Mouse (Mus musculus): ENCODE data around the gene Prox1.

Gene Prox1

DNA sequence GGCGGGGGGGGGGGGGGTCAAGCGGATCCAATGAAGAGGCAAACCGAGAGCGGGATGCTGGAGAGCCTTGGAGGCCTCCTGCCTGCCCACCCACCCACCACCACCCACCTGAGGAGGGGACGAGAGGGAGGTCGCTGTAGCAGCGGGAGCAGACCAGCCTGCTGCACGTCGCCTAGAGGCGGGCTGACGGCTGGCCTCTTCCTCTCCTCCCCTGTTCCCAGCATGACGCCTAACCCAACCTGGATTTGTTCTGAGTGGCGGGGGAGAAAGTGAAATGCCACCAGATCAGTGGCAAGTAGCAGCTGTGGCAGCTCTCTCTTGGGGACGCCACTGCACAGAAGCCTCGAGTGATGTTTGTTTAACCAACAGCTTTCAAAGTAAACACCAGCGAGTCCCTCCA, 3.1 kb upstream of the Prox1 start:
- DNase-seq (ENCODE audit: low spot score in 2 of 2), result no peak

DNA sequence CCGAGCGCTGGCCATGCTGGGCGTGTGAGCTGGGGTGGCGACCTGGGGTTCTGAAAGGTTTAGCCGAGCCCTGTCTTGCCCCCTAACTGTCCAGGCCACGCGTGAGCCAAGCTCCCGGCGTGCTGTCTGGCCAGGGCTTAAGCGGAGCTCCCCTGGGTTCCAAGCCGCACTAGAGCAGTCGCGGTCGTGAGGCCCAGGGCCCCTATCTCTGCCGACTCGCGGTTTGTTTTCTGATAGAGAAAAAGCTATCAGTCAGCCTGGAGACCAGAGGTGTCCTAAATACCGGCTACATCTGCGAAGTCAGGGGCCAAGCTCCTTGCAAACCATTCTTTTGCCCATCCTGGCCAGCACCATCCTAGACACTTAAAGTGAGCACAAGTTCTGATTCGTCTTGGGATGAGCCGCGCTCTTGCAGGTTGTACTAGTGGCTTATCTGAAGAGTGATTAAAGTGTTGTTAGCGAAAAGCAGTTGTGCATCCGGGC, 2.5 kb upstream of the Prox1 start:
- DNase-seq (ENCODE audit: low spot score in 2 of 2), result no peak

DNA sequence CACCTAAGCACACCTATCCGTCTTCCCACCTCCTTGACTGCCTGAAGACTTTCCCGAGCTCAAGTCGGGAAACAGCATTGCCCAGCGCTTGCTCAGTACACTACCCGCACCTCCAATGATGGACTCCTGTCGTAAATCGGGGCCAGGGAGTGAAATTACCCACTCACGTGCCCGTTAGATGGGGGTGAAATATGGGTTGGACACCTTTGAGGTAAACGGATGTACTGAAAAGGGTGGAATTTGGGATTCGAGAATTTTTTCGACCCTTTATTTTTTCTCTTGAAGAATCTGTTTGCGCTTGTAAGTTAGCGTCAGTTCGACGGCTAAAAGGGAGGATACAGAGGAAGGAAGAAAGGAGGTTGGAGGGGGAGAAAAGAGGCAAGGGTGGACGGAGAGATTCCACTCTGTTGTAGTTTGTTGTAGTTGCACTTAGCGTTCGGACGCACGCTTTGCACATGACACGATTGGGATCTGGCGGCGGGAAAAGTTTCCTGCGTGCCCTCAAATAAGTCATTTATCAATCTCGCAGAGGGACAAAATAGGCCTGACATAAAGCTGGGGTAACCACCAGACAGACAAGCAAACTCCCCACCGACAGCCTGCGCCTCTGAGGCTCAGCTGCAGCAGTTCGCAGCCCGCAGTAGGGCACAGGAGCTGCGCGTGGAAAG, 1.9 kb upstream of the Prox1 start:
- no peak for DNase-seq (ENCODE audit: low spot score in 2 of 2)

DNA sequence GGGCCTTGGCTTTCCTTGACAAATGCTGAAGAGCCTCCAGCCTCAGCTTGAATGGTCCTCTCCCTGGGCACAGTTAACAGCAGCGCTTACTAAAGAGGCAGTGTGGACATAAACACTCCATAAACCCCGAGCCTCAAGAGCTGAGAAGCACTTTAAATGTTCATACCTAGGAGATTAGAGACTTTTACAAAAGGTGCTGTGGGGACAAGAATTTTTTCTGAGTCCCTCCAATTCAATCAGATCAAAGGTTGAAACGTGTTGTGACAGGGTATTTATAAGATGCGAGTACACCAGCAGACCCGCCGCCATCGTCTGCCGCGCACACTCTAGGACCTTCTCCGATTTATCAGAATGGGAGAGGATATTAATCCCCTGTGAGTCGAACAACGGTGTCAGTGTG, 1.2 kb upstream of the Prox1 start:
- DNase-seq (ENCODE audit: low spot score in 2 of 2), result no peak

DNA sequence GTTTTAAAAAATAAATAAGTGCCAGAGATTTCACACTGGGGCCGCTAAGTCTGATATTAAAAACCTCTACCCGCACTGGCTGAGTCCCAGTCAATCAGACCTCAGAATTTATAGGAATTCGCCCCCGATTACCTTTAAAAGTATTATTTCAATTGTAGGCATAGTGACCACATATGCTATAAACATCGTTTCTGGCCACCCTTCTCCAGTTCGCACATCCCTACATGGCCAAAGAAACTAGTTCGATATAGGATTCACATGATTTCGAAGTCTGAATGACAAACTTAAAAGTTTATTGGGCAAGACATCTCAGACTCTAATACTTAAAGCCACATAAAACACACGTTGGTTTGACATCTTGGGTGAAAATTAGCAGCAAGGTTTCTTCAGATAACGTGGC, 827 bp upstream of the Prox1 start:
- DNase-seq (ENCODE audit: low spot score in 2 of 2), result no peak

DNA sequence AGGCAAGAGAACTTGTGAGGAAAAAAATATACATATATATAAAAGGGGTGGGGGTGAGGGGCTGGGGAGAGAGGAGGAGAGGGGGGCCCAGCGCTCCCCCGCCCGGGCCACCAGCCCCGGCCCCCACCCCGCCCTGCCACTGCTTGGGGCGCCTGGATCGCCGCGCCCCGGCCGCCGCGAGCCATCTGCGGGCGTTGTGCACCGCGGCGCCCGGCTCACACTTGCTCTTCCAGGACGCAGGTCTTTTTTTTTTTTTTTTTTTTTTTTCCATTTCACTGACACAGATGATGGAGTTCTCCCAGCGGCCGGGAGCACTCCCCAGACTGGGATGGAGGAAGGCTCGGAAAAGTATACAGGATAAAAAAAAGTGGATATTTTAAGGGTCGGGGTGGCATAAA, 304 bp upstream of the Prox1 start:
- no peak for DNase-seq (ENCODE audit: low spot score in 2 of 2)

DNA sequence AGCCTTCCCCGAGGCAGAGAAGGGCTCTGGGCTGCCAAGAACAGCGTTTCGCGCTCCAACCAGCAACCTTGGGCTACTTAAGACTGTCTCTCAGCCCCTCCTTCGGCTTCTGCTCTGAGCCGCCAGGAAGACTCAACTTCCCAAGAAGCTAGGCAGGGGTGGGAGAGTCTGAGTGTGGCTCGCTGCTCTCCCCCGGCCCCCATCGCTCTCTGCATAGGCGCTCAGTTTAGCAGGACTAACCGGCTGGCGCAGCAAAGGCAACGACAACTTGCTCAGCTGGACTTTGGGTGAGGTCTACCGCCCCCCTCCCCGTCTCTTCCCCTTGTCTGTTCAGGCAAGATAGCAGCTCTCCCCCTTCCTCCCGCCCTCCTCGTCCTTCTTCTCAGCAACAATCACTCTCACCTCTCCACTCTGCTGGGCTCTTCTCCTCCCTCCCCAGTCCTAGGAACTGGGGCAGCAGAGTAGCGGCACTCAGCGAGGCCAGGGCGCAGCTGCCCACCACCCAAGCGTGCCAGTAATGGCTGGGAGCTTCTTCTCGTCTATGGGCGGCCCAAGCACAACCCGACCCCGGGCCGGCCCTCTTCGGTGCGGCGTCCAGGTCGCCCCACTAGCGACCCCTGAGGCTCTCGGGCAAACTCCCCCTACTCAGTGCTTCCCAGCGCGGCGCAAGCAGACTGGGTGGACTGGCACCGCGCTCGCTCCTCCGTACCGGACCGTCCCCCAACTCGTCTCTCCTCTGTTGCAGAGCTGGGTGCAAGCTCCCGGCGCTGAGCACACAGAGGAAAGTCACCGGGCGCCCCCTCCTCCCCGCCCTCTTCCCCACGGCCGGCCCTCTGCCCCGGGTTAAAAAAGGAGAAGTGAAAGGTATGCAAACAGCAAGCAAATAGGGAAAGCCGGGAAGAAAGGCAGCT, 1.5 kb downstream of the Prox1 start:
- DNase-seq (ENCODE audit: low spot score in 2 of 2), result no peak

DNA sequence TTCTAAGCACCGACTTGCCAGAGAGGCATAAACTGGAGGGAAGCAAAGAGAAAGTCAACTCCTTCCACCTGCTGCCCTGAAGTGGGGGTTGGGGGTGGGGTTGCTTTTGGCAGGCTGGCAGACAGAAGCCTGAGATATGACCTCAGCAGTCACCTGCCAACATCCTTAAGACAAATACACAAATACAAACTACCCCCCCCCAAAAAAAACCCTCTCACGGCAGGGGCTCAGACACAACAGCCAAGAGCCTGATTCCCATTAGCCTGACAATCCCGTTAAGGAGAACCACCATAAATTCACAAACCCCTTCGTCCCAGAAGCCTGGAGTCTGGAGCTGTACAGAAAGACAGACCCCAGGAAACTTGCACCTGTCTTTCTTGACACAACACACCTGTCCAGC, 2.4 kb downstream of the Prox1 start:
- DNase-seq (ENCODE audit: low spot score in 2 of 2), result no peak

DNA sequence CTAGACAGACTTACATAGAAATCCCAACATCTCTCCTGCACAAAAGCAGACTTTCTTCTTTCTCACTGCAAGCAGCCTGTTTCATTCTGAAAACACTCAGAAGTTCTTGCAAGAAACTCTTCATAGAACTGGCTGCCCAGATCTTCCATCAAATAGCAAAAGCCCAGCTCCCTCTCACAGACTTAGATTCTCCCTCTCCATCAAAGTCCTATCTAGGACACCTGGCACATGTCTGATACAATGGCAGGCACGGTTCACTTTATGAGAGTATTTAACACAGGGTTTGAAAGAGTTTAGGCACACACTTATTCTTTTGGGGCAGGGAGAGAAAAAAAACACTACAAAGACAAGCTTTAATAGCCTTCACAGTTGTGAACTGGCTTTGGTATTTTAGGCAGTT, 2.9 kb downstream of the Prox1 start:
- DNase-seq (ENCODE audit: low spot score in 2 of 2), result no peak

DNA sequence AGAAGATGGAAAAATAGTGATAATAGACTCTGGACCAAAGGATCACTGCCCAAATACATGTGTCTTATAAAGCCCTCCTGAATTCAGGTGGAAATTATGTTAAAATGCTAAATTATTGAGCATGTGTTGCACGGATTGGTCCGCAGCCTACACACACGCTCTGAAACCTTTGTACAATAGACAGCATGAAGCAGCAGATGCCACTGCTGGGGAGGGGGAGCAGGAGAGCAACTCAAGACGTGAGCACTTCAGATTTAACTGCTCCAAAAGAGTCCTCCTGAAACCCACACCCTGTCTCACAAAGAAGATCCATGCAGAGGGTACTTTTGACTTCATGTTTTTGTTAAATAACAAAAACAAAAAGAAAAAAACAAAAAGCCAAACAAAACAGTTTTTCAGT, 5.0 kb downstream of the Prox1 start:
- DNase-seq (ENCODE audit: low spot score in 2 of 2), result no peak

DNA sequence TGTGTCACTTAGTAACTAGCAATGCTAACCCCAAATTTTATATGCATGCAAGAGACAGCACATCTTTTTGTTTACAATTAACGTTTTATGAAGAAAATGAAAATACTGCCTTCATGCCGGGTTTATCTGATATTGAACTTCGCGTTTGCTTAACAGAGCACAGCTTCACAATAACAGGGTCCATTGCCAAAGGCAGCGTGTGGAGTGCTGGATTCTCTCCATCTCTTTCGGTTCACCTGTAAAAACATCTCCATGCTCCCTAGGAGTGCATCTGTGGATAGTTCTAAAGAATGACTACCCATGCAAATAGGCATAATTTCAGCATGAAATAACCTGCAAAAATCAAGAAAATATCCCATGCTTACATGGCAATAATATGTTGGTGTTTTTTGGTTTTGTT, 7.0 kb downstream of the Prox1 start:
- DNase-seq (ENCODE audit: low spot score in 2 of 2), result no peak

DNA sequence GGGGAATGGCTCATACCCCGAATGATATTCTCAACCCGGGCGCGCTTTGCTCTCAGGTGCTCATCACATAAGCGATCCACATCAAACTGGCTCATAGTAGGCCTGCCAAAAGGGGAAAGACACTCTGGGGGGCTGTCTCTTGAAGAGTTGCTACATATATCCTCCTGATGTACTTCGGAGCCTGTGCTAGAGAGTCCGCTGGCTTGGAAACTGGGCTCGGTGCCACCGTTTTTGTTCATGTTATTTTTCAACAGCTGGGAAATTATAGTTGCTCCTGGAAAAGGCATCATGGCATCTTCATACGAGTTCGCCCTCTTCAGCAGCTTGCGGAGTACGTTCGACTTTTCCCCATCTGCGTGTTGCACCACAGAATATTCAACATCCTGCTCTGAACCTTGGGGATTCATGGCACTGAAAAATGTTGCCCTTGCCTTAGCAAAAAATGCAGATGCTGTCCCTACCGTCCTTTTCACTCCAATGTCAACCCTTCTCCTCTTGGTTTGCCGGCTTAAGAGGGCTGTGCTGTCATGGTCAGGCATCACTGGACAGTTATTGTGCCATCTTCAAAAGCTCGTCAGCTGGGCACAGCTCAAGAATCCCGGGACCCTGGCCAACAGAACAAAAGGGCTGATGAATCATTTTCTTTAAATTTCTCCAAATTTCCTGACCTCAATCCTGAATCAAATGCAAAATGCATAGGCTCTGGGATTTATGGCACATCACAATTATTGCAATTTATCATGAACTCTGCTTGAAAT, 8.6 kb downstream of the Prox1 start:
- no peak for DNase-seq (ENCODE audit: low spot score in 2 of 2)

DNA sequence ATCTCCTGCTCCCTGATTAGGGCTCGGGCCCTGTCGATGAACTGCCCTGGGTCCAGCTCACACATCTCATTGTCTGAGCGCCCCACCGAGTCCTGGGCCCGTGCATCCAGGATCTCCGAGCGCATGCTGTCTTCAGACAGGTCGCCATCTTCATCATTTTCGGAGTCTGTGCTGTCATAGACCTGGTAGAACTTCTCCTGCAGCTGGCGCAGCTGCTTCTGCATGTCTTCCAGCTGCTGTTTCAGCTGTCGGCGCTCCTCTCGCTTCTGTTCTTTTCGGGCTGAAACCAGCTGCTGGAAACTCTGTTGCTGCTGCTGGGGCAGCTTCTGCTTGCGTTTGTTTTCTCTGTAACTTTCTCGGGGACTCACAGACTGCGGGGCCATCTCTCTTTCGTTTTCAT, 9.2 kb downstream of the Prox1 start:
- no peak for DNase-seq (ENCODE audit: low spot score in 2 of 2)

DNA sequence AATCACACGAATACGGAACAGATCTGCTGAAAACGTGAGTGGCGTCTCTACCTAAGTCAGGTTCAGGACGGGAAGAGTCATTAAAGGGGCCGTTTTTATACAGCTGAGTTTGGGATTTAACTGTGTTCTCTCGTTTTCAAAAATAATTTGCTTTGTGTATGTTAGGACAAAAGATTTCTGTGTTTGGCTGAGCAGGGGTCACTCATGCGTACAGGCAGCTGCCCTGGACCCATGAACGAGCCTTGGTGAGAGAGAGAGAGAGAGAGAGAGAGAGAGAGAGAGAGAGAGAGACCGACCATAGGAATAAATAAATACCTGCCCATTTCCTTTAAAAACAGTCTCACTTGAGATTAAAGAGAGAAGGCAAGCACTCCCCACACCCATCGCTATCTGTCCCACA, 11.1 kb downstream of the Prox1 start:
- DNase-seq (ENCODE audit: low spot score in 2 of 2), result no peak

DNA sequence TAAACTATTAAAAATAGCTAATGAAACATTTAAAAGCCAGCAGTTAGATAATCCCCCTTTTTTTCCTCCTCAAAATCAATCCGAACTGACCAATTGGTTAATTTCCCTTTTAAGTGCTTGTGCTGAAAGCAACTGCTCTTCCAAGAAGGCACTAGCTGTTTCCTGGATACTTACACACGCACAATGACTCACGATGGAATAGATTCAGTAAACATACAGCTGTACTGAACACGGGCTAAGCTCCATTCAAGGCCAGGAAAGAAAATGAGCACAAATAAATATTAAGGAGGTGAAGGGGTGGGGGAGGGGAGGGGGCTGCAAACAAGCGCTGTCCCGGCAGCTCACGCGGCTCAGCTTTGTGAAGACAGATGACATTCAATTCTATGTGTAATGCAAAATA, 14.8 kb downstream of the Prox1 start:
- DNase-seq (ENCODE audit: low spot score in 2 of 2), result no peak

DNA sequence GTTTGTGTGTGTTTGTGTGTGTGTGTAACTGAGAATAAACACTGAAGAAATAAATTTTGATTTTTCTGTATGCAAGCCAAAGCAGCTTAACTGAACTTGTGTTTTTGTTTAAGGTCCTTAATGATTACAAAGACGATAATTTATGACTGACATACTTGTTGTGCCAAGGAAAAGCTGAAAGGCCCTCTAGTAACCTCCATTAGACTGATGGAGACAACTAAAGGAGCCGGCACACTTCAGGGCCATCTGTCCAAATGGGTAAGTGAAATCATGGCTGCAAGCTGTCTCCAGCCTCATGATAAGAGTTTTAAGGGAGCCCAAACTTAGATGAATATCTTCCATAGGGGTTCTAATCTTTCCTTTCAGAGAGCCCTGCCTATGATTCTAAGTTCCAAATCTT, 15.5 kb downstream of the Prox1 start:
- no peak for DNase-seq (ENCODE audit: low spot score in 2 of 2)

DNA sequence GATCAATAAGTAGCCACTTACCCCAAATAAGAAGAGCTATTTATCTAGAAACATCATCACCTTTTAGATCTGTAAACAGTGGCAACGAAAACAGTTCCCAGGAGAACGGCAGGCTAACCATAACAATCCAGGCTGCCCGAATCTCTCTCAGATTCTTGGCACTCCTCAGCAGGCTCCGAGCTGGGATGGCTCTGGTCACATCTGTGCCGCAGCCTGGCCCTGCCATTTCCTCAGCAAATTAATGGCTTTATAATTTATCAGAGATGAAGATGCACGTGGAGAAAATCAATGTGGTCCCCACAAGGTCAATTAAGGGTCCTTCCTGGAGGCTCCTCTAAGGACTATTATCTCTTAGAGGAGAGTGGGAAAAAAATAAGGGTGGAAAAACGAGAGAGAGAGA, 16.2 kb downstream of the Prox1 start:
- no peak for DNase-seq (ENCODE audit: low spot score in 2 of 2)

DNA sequence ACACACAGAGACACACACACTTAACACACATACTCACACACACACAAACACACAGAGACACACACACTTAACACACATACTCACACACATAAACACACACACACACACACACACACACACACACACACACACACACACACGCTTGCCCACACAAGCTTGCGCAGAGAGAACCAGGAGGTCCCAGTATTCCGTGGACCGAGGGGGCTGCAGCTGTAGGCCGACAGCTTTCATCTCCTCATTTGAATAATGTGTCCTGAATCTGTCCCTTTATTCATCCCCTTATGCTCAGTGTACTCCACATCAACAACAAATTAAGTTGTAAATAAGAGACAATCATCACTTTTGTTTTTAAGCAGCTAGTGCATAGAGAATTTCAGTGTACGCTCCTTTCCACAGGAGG, 17.9 kb downstream of the Prox1 start:
- no peak for DNase-seq (ENCODE audit: low spot score in 2 of 2)

DNA sequence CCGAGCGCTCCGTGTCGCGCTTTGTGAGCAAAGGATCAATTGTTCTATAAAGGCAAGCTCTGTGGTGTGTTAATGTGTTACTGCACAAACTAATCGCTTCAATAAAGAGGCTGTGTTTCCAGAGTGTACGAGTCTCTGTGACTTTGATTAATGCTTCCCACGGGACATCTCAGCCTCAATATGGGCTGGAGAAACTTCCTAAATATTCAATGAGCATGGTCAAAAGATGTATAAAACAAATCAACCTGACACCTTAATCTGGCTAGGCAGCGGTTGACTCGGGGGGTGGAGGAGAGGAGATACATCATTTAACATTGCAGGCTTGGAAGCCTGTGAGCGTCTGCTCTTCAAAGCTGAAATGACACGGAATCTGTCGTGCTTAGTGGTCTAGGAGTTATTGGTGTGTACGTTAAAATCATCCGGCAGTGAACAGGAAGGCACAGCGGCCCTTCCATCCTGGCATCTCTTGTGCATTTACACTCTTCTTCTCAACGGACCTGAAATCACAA, 21.2 kb downstream of the Prox1 start:
- DNase-seq (ENCODE audit: low spot score in 2 of 2), result no peak

DNA sequence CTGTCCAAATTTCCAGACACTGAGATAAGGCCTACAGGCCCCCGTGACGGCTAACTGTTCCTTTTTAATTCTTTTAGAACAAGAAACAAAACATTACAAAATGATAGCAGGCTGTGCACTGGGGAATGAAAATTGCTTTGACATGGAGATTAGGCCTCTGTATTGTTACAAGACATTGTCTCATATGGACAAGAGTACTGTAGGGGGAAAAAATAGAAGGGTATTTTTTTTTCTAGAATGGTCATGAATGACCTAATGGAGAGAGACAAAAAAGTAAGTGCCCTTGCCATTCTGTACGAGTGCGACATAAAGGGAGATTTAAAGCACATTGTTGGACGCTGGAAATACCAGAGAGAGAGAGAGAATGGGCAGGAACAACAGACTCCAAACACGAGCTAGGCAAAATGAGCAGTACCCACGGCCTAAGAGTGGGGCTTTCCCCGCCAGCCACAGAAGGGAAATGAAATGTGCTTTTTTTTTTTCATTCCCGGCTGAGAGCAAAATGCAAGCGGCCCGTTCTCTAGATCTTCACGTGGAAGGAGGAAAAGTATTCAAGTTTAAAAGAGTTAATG, 21.8 kb downstream of the Prox1 start:
- DNase-seq (ENCODE audit: low spot score in 2 of 2), result no peak

DNA sequence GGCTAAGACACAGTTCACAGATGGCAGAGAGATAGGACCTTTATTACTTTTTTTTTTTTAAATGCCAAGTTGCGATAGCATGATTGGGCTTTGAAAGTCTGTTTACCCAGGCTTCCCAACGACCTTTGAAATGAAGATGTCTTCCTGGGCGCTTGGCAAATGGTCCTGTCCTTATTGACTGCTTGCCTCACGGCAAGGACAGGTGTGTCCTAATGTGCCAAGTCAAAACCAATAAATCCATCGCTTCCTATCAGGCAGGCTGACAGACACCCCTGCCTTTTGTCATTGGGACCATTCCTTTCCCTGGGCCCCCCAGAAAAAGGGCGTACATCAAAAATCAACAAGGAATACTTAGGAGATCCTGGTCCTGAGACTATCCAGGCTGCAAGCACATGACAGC, 22.7 kb downstream of the Prox1 start:
- DNase-seq (ENCODE audit: low spot score in 2 of 2), result no peak

DNA sequence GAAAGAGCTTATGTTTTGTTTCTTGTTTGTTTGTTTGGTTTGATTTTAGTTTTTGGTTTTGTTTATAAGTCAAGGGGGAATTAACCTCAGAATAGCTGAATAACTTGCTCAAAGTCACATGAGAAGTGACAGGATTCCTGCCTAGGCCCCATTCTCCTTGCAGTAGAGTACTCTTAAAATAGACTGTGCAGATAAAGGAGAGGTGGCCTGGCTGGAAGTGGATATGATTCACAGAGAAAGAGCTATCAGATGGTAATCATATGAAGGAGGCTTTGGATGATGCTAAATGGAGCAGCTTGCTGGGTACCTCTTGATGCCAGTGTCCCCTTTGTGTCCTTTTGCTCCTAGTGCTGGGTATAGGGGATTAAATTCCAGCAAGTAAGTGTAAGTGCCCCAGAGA, 26.1 kb downstream of the Prox1 start:
- no peak for DNase-seq (ENCODE audit: low spot score in 2 of 2)
